Mouse (Mus musculus) cerebellum, adult 2 months (tissue): ENCODE data around the gene Gm5134.

Source experiments
- CTCF ChIP-seq: fragments of 200-500 bp; IDR thresholded peaks from 2 replicates; pipeline ENCODE4 v1.5.1; 2011; ENCODE audit warnings: low read depth, mild to moderate bottlenecking, control low read depth, low read length, moderate library complexity, borderline replicate concordance; ENCODE audit not compliant: insufficient read depth
- POLR2A ChIP-seq: fragments of 200-500 bp; IDR thresholded peaks from 2 replicates; pipeline ENCODE4 v1.6.1; 2011; ENCODE audit warnings: low read length, control low read depth, borderline replicate concordance; ENCODE audit not compliant: insufficient read depth

- no peak for TF ChIP-seq CTCF
- TF ChIP-seq POLR2A: no peak
These were observed 78.8 kb downstream of the Gm5134 start for GRCm38 (mm10) chr10:76033119-76033455.
